ENCODE assay signal across 8 mouse cellular contexts in the genomic region with DNA sequence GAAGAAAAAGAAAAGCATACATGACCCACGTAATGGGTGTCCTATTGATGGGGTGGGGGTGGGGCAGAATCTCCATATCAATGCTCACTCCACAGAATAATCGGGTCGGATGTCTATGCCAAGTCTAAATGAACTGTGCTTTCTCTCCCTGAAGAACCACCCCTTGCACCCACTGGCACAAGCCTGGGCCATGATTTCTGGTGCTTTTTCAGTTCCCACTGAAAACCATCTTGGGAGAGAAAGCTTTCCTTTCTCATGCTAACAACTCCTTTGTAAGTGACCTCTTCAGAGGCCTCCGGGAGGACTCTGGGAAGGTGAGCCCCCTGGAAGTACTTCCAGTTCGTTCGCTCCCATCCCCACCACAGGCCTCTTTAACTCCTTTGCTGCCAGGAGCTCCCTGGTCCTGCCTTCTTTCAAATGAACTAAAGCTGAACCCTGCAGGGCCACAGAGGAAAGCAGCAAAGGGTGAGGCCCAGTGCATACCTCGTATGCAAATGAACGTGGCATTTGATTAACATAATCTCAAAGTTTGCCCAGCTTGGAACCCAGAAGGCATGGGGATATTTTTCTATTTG.
DNase-seq lines count a peak whose midpoint lies in the region; ATAC-seq lines count a peak whose summit lies in the region.
"Had no signal": no experiment of that assay in that cellular context is flagged by ENCODE, and none has a peak within 500 bp of the region (broad histone marks: within the 10 kb centered on the region; RNA-seq: fewer than 3 reads in every experiment).

No protein-coding gene starts in this region.

- 0 out of 2 replicates have a peak, but pooled peaks cover 2% of the 10 kb centered on the region for H3K36me3 ChIP-seq in lung, embryonic 16.5 days (ENCODE audit: control insufficient read depth, insufficient read depth, low read length)
- H3K36me3 ChIP-seq in embryonic facial prominence, embryonic 13.5 days, result no peaks in the 10 kb centered on the region
- no peaks in the 10 kb centered on the region for H3K36me3 ChIP-seq in stomach, embryonic 14.5 days (ENCODE audit: control insufficient read depth, insufficient read depth, low read length)
- H3K36me3 ChIP-seq: liver, embryonic 15.5 days had no signal

- ATAC-seq in lung, embryonic 16.5 days (ENCODE audit: low read depth), result no peak
- ATAC-seq in embryonic facial prominence, embryonic 13.5 days (ENCODE audit: insufficient number of reproducible peaks, insufficient read depth, low FRiP score, low TSS enrichment, low read depth), result peak; percentile 32; the same call in 1 of the 2 replicates
- no peak for ATAC-seq in stomach, embryonic 14.5 days (ENCODE audit: insufficient number of reproducible peaks, insufficient read depth, low FRiP score, low read depth)

- WGBS in lung, embryonic 16.5 days, result 17% methylated on average over 8 of the region's 8 CpGs
- WGBS in embryonic facial prominence, embryonic 13.5 days, result 8% methylated on average over 8 of the region's 8 CpGs
- WGBS in stomach, embryonic 14.5 days, result 11% methylated on average over 8 of the region's 8 CpGs

- peak overlapping the region; percentile 65 for H3K27ac ChIP-seq in lung, embryonic 16.5 days (ENCODE audit: low read length)
- peak overlapping the region; percentile 86 for H3K27ac ChIP-seq in embryonic facial prominence, embryonic 13.5 days
- H3K27ac ChIP-seq in stomach, embryonic 14.5 days (ENCODE audit: low read length), result peak overlapping the region; percentile 85

- no peaks in the 10 kb centered on the region for H3K9me3 ChIP-seq in lung, embryonic 16.5 days (ENCODE audit: control insufficient read depth, low read length)
- no peaks in the 10 kb centered on the region for H3K9me3 ChIP-seq in embryonic facial prominence, embryonic 13.5 days
- H3K9me3 ChIP-seq in stomach, embryonic 14.5 days (ENCODE audit: control insufficient read depth, low read depth, low read length), result no peaks in the 10 kb centered on the region
- H3K9me3 ChIP-seq: liver, embryonic 15.5 days had no signal

- peaks cover 53% of the 10 kb centered on the region for H3K4me1 ChIP-seq in lung, embryonic 16.5 days (replicated peaks; ENCODE audit: control insufficient read depth, insufficient read depth, low read length)
- H3K4me1 ChIP-seq in embryonic facial prominence, embryonic 13.5 days, result peaks cover 82% of the 10 kb centered on the region
- peaks cover 60% of the 10 kb centered on the region for H3K4me1 ChIP-seq in stomach, embryonic 14.5 days (ENCODE audit: control insufficient read depth, insufficient read depth, low read length)

- H3K9ac ChIP-seq in lung, embryonic 16.5 days (ENCODE audit: low read length), result peak overlapping the region; percentile 52
- peak overlapping the region; percentile 44; the same call in 1 of the 2 replicates for H3K9ac ChIP-seq in embryonic facial prominence, embryonic 13.5 days
- H3K9ac ChIP-seq in stomach, embryonic 14.5 days (replicated peaks; ENCODE audit: low read depth, low read length), result no peak overlapping the region
- H3K9ac ChIP-seq: liver, embryonic 15.5 days had no signal

- H3K4me2 ChIP-seq in lung, embryonic 16.5 days (ENCODE audit: low read depth, low read length), result no peak overlapping the region
- H3K4me2 ChIP-seq in embryonic facial prominence, embryonic 13.5 days, result peak overlapping the region; percentile 43
- H3K4me2 ChIP-seq in stomach, embryonic 14.5 days (replicated peaks; ENCODE audit: low read depth, low read length), result peak overlapping the region; percentile 8; the same call in 1 of the 2 replicates
- H3K4me2 ChIP-seq: liver, embryonic 15.5 days had no signal

- no peak for DNase-seq in lung, adult 18-20 months
- peak; percentile 41 for DNase-seq in layer of hippocampus, adult 9-11 months
- no peak for DNase-seq in spleen, postnatal 4 days (ENCODE audit: low spot score in 2 of 2)
- no peak for DNase-seq in MN1 (ENCODE audit: low spot score)

- H3K4me3 ChIP-seq in lung, embryonic 16.5 days (ENCODE audit: low read length), result no peak overlapping the region
- H3K4me3 ChIP-seq in embryonic facial prominence, embryonic 13.5 days, result no peak overlapping the region
- H3K4me3 ChIP-seq in stomach, embryonic 14.5 days (ENCODE audit: low read depth, low read length), result no peak overlapping the region
- H3K4me3 ChIP-seq: liver, embryonic 15.5 days had no signal

- H3K27me3 ChIP-seq in lung, embryonic 16.5 days (ENCODE audit: control insufficient read depth, insufficient read depth, low read depth, low read length), result no peaks in the 10 kb centered on the region
- no peaks in the 10 kb centered on the region for H3K27me3 ChIP-seq in embryonic facial prominence, embryonic 13.5 days
- H3K27me3 ChIP-seq in stomach, embryonic 14.5 days (ENCODE audit: control insufficient read depth, insufficient read depth, low read length), result no peaks in the 10 kb centered on the region
- H3K27me3 ChIP-seq: liver, embryonic 15.5 days had no signal
